Mouse (Mus musculus): Measurements from ENCODE around the gene Lamtor1. TPM values are rescaled to one million over a fixed set of nuclear protein-coding genes. Genes with fewer than 3 reads are reported as not detected.

Lamtor1 gene
- polyA plus RNA-seq, 1 experiment, result 235 TPM

GRCm38 (mm10) chr7:101933300-101933699 lies 27.6 kb downstream of the Lamtor1 start:
- 0 out of 2 replicates have a peak, but pooled peaks cover 2% of the 10 kb centered on the region for H3K4me1 ChIP-seq (replicated peaks; ENCODE audit: control insufficient read depth, insufficient read depth, low read length)
- no peaks in the 10 kb centered on the region for H3K36me3 ChIP-seq (ENCODE audit: control insufficient read depth, insufficient read depth, low read length)
- TF ChIP-seq POLR2A (IDR thresholded peaks at IDR 0.05; ENCODE audit: control insufficient read depth, extremely low read depth, insufficient read depth, low read length, poor library complexity), result no peak
- no peak for TF ChIP-seq CTCF (IDR thresholded peaks at IDR 0.05; ENCODE audit: borderline replicate concordance, control insufficient read depth, extremely low read depth, insufficient read depth, low read length, poor library complexity)
- no peak for DNase-seq
- H3K27ac ChIP-seq (ENCODE audit: control insufficient read depth, insufficient read depth, low read length), result peak overlapping the region; percentile 20; the same call in 1 of the 2 replicates
- H3K4me3 ChIP-seq (ENCODE audit: control insufficient read depth, insufficient read depth, low read length), result peak overlapping the region; percentile 83
- no peaks in the 10 kb centered on the region for H3K27me3 ChIP-seq (ENCODE audit: control insufficient read depth, insufficient read depth, low read length)
- WGBS, result 4% methylated on average over 15 of the region's 15 CpGs

GRCm38 (mm10) chr7:101933751-101934240 lies 28.1 kb downstream of the Lamtor1 start, which contains the start of the genes Lrrc51 and Numa1:
TSS of gene Lrrc51 (minus strand) at chr7:101933895.
TSS of gene Numa1 (plus strand) at chr7:101934111.
- H3K27ac ChIP-seq (ENCODE audit: control insufficient read depth, insufficient read depth, low read length), result peak within 1 kb of the TSS; percentile 20; the same call in 1 of the 2 replicates
- peak within 1 kb of the TSS; percentile 83 for H3K4me3 ChIP-seq (ENCODE audit: control insufficient read depth, insufficient read depth, low read length)
- H3K27me3 ChIP-seq (ENCODE audit: control insufficient read depth, insufficient read depth, low read length), result no peaks in the 10 kb centered on the region
- peak; percentile 97 for DNase-seq
- 0 out of 2 replicates have a peak, but pooled peaks cover 2% of the 10 kb centered on the region for H3K4me1 ChIP-seq (replicated peaks; ENCODE audit: control insufficient read depth, insufficient read depth, low read length)
- peak; percentile 29; the same call in 1 of the 2 replicates for TF ChIP-seq CTCF (IDR thresholded peaks at IDR 0.05; ENCODE audit: borderline replicate concordance, control insufficient read depth, extremely low read depth, insufficient read depth, low read length, poor library complexity)
- peak; percentile 50; the same call in 1 of the 2 replicates for TF ChIP-seq POLR2A (IDR thresholded peaks at IDR 0.05; ENCODE audit: control insufficient read depth, extremely low read depth, insufficient read depth, low read length, poor library complexity)
- H3K36me3 ChIP-seq (ENCODE audit: control insufficient read depth, insufficient read depth, low read length), result no peaks in the 10 kb centered on the region
- WGBS, result under 1% methylated on average over 40 of the region's 40 CpGs

- no peak for DNase-seq
- TF ChIP-seq CTCF (IDR thresholded peaks at IDR 0.05; ENCODE audit: borderline replicate concordance, control insufficient read depth, extremely low read depth, insufficient read depth, low read length, poor library complexity), result no peak
- TF ChIP-seq POLR2A (IDR thresholded peaks at IDR 0.05; ENCODE audit: control insufficient read depth, extremely low read depth, insufficient read depth, low read length, poor library complexity), result no peak
- Histone ChIP-seq H3K27ac (ENCODE audit: control insufficient read depth, insufficient read depth, low read length) (no peak overlapping the region), H3K36me3 (ENCODE audit: control insufficient read depth, insufficient read depth, low read length) (peaks cover 6% of the 10 kb centered on the region), H3K27me3 (ENCODE audit: control insufficient read depth, insufficient read depth, low read length) (no peaks in the 10 kb centered on the region), H3K4me3 (ENCODE audit: control insufficient read depth, insufficient read depth, low read length) (no peak overlapping the region), H3K4me1 (replicated peaks; ENCODE audit: control insufficient read depth, insufficient read depth, low read length) (0 out of 2 replicates have a peak, but pooled peaks cover 2% of the 10 kb centered on the region)
- 85% methylated on average over 4 of the region's 4 CpGs for WGBS
Observed at GRCm38 (mm10) chr7:101935957-101936356, 30.3 kb downstream of the Lamtor1 start.

- DNase-seq, result no peak
- Histone ChIP-seq H3K4me3 (ENCODE audit: control insufficient read depth, insufficient read depth, low read length) (no peak overlapping the region), H3K27me3 (ENCODE audit: control insufficient read depth, insufficient read depth, low read length) (no peaks in the 10 kb centered on the region), H3K4me1 (replicated peaks; ENCODE audit: control insufficient read depth, insufficient read depth, low read length) (0 out of 2 replicates have a peak, but pooled peaks cover 2% of the 10 kb centered on the region), H3K36me3 (ENCODE audit: control insufficient read depth, insufficient read depth, low read length) (peaks cover 6% of the 10 kb centered on the region), H3K27ac (ENCODE audit: control insufficient read depth, insufficient read depth, low read length) (no peak overlapping the region)
- WGBS, result over 99% methylated on average over 4 of the region's 4 CpGs
- TF ChIP-seq POLR2A (IDR thresholded peaks at IDR 0.05; ENCODE audit: control insufficient read depth, extremely low read depth, insufficient read depth, low read length, poor library complexity) (no peak), CTCF (IDR thresholded peaks at IDR 0.05; ENCODE audit: borderline replicate concordance, control insufficient read depth, extremely low read depth, insufficient read depth, low read length, poor library complexity) (no peak)
Observed at GRCm38 (mm10) chr7:101936996-101937395, 31.3 kb downstream of the Lamtor1 start.

GRCm38 (mm10) chr7:101937569-101937968 lies 31.9 kb downstream of the Lamtor1 start:
- 0 out of 2 replicates have a peak, but pooled peaks cover 2% of the 10 kb centered on the region for H3K4me1 ChIP-seq (replicated peaks; ENCODE audit: control insufficient read depth, insufficient read depth, low read length)
- H3K4me3 ChIP-seq (ENCODE audit: control insufficient read depth, insufficient read depth, low read length), result no peak overlapping the region
- TF ChIP-seq POLR2A (IDR thresholded peaks at IDR 0.05; ENCODE audit: control insufficient read depth, extremely low read depth, insufficient read depth, low read length, poor library complexity), result no peak
- no peak for TF ChIP-seq CTCF (IDR thresholded peaks at IDR 0.05; ENCODE audit: borderline replicate concordance, control insufficient read depth, extremely low read depth, insufficient read depth, low read length, poor library complexity)
- DNase-seq, result no peak
- 93% methylated on average over 4 of the region's 4 CpGs for WGBS
- no peaks in the 10 kb centered on the region for H3K27me3 ChIP-seq (ENCODE audit: control insufficient read depth, insufficient read depth, low read length)
- peaks cover 6% of the 10 kb centered on the region for H3K36me3 ChIP-seq (ENCODE audit: control insufficient read depth, insufficient read depth, low read length)
- H3K27ac ChIP-seq (ENCODE audit: control insufficient read depth, insufficient read depth, low read length), result no peak overlapping the region

GRCm38 (mm10) chr7:101938348-101938747 lies 32.6 kb downstream of the Lamtor1 start:
- Histone ChIP-seq H3K4me3 (ENCODE audit: control insufficient read depth, insufficient read depth, low read length) (no peak overlapping the region), H3K27me3 (ENCODE audit: control insufficient read depth, insufficient read depth, low read length) (no peaks in the 10 kb centered on the region), H3K4me1 (replicated peaks; ENCODE audit: control insufficient read depth, insufficient read depth, low read length) (0 out of 2 replicates have a peak, but pooled peaks cover 2% of the 10 kb centered on the region), H3K36me3 (ENCODE audit: control insufficient read depth, insufficient read depth, low read length) (peaks cover 6% of the 10 kb centered on the region), H3K27ac (ENCODE audit: control insufficient read depth, insufficient read depth, low read length) (no peak overlapping the region)
- TF ChIP-seq POLR2A (IDR thresholded peaks at IDR 0.05; ENCODE audit: control insufficient read depth, extremely low read depth, insufficient read depth, low read length, poor library complexity) (no peak), CTCF (IDR thresholded peaks at IDR 0.05; ENCODE audit: borderline replicate concordance, control insufficient read depth, extremely low read depth, insufficient read depth, low read length, poor library complexity) (no peak)
- DNase-seq, result no peak
- WGBS, result 95% methylated on average over 2 of the region's 2 CpGs
